Mouse (Mus musculus) induced T-regulatory cell, adult 2 months (primary cell): ENCODE measurements around the gene Dpf1.
A peak's percentile ranks its signal among the peaks of the same experiment; 100 is the strongest.

Experiments
- DNase-seq: peaks from one replicate; pipeline ENCODE4 v3.0.0-alpha.2; 2012; ENCODE audit warnings: low read depth

Gene Dpf1

DNA sequence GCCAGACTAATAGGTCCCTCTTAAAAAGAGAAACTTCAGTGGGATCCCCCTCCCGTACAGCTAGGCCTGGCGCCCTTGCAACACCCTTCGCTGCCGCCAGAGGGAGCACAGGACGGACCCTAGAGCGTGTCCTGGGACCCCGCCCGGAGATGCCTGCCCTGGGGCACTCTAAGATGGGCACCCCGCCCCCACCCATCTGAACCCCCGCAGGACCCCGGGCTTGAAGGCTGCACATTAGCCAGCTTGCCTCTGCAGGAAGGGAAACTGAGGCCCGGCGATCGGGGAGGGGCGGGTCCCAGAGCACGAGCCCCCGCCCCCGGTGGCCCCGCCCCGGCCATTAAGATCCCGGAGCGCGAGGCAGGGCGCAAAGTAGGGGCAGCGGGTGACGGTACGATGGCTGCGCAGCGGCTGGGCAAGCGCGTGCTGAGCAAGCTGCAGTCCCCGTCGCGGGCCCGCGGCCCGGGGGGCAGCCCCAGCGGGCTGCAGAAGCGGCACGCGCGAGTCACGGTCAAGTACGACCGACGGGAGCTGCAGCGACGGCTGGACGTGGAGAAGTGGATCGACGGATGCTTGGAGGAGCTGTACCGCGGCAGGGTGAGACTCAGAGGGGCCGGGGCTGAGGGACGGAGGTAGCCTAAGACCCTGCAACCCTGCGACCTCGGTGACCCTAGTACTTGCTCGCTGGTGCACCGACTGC lies 14.7 kb upstream of the Dpf1 start, which contains the start of gene Ppp1r14a:
TSS of gene Ppp1r14a (plus strand) at position 367 of the 697 bp plus-strand sequence.
- peak; percentile 77 for DNase-seq

DNA sequence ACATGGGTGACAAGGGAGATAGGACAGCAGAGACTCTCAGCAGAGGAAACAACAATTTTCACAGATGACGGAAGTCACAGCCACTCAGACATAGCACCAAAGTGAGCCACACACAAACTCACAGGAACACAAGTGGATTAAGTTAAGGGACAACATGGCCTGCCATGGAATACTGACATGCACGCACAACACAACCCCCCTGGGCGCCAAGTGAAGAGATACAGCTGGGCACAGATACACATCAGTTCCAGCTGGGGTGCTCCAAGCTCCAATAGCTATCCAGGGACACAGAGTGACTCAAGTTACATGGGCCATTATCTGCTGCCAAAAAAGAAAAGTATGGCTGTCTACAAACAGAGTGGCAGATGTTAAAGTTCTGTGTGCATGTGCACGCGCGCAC lies 13.9 kb upstream of the Dpf1 start:
- no peak for DNase-seq

GRCm38 (mm10) chr7:29290691-29291485 lies 12.9 kb upstream of the Dpf1 start:
- DNase-seq: no peak

- no peak for DNase-seq
Observed at GRCm38 (mm10) chr7:29291616-29292457, 11.9 kb upstream of the Dpf1 start.

GRCm38 (mm10) chr7:29292458-29293098 lies 11.2 kb upstream of the Dpf1 start:
- no peak for DNase-seq

- DNase-seq: no peak
Observed at GRCm38 (mm10) chr7:29293131-29294065, 10.4 kb upstream of the Dpf1 start.

GRCm38 (mm10) chr7:29294111-29294761 lies 9.5 kb upstream of the Dpf1 start:
- DNase-seq: no peak

GRCm38 (mm10) chr7:29295861-29296647 lies 7.7 kb upstream of the Dpf1 start:
- no peak for DNase-seq

DNA sequence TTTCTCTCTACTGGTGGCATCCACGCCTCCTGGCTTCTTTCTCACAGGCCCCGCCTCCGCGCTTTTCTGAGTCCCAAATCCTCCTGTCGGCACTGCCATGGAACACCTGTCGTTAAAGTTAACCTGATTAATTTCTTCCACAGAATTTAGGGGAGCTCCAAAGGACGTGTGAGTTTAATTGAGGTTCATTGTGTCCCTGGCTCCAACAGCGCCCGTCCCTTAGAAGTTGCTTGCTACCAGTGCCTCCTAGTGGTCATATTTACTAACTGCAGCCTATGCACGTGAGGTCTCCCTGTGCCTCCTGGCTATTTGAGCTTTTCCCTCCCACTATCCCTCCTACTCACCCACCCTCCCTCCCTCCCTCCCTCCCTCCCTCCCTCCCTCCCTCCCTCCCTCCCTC lies 6.8 kb upstream of the Dpf1 start:
- peak; percentile 86 for DNase-seq

DNA sequence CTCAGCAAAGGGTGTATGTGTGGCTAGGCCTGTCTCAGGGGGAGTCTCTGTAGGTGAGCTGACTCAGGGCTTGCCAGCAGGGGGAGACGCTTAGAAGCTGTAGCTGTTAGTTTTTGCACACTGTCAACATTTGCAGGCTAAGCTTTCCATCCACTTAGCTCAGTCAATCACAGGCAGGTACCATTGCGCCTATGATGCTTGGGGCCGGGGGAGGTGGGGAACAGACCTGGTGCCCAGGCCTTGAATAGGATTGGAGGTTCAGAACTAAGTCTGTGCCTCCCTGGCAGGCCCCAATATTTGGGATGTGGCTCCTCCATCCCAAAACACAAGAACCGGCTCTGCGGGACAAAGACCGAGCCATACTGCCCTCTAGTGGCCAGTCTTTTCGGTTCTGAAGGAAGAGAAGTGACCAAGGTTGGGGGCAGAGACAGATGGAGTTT lies 2.6 kb upstream of the Dpf1 start:
- DNase-seq: peak; percentile 83

DNA sequence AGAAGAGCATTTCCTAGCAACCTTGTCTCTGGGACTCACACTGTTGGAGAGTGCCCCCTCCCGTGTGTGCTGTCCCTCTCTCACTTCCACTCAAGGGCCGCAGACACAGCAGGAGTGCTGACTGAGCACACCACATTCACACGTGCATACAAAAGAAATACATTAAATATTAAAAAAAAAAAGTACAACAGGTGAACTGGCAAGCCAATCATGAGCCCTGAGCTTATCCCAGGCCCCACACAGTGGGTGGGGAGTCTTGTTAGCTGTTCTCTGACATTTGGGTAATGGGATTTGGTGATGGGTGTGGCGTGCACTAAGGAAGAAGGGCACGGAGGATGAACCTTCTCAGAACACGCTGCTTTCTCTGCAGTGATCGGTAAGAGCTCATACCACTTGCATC lies 1.1 kb upstream of the Dpf1 start:
- DNase-seq: no peak

- no peak for DNase-seq
Observed at GRCm38 (mm10) chr7:29304463-29305262, 912 bp downstream of the Dpf1 start.

- DNase-seq: no peak
Observed at GRCm38 (mm10) chr7:29305263-29305988, 1.7 kb downstream of the Dpf1 start.

- no peak for DNase-seq
Observed at GRCm38 (mm10) chr7:29306108-29306507, 2.4 kb downstream of the Dpf1 start.

GRCm38 (mm10) chr7:29306619-29307018 lies 2.9 kb downstream of the Dpf1 start:
- DNase-seq: peak; percentile 80

DNA sequence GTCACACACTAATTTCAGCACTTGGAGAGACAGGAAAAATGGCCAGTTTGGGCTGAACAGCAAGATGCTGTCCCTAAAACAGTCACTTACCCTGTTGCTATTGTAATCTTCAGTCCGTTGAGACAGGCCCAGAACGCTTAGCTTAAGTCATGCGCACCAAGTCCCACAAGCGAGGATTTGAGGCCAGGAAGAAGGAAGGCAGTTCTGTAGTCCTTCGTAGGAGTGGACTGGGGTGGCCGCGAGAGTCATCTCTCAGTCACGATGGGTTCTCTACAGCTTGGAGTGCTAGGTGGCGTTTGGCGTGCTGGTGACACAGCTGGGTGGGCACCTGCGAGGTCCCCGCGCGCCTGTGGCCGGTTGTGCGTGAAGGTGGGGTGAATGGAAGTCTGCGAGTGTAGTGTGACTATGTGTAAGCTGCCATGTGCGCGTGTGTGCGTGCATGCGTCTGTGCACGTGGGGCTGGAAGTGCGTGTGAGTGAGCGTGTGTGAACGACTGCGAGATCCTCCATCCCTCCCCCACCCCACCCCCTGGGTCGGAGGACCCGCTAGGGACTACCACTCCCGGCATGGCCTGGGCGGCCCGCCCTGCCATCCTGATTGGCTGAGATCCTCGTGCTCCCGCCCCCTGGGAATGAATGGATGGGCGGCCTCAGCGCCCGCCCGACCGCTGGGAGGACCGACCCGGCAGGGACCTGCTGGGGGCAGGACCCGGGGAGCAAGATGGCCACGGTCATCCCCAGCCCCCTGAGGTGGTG lies 3.8 kb downstream of the Dpf1 start:
- DNase-seq: peak; percentile 79

- DNase-seq: peak; percentile 39
Observed at GRCm38 (mm10) chr7:29309221-29309721, 5.5 kb downstream of the Dpf1 start.
